Mouse (Mus musculus): ENCODE measurements around the gene Ing1. TPM values are rescaled to one million over a fixed set of nuclear protein-coding genes. Genes with fewer than 3 reads are reported as not detected.
A peak's percentile ranks its signal among the peaks of the same experiment; 100 is the strongest.

Ing1 gene
- polyA plus RNA-seq, 1 experiment from 2014 or later, result 49.1 TPM

- no peaks in the 10 kb centered on the region for H3K27me3 ChIP-seq (replicated peaks; ENCODE audit: control insufficient read depth, insufficient read depth, low read length)
- H3K9ac ChIP-seq (ENCODE audit: low read length), result no peak overlapping the region
- no peak for DNase-seq (ENCODE audit: low spot score)
- H3K4me3 ChIP-seq (ENCODE audit: low read depth, low read length), result no peak overlapping the region
- no peaks in the 10 kb centered on the region for H3K36me3 ChIP-seq (ENCODE audit: control insufficient read depth, insufficient read depth, low read length)
- H3K4me1 ChIP-seq (ENCODE audit: control insufficient read depth, insufficient read depth, low read length), result no peaks in the 10 kb centered on the region
- H3K9me3 ChIP-seq (replicated peaks; ENCODE audit: control insufficient read depth, low read length), result no peaks in the 10 kb centered on the region
- whole genome bisulfite sequencing, result 93% methylated on average over 4 of the region's 4 CpGs
- no peak for ATAC-seq
- no peak overlapping the region for H3K4me2 ChIP-seq (ENCODE audit: low read length)
- H3K27ac ChIP-seq (ENCODE audit: low read depth, low read length), result no peak overlapping the region
Measured at GRCm38 (mm10) chr8:11591837-11592236, 36.5 kb downstream of the Ing1 start.

- 51% methylated on average over 13 of the region's 13 CpGs for whole genome bisulfite sequencing
- Histone ChIP-seq H3K4me3 (ENCODE audit: low read depth, low read length) (no peak overlapping the region), H3K27me3 (replicated peaks; ENCODE audit: control insufficient read depth, insufficient read depth, low read length) (no peaks in the 10 kb centered on the region), H3K27ac (ENCODE audit: low read depth, low read length) (no peak overlapping the region), H3K4me2 (ENCODE audit: low read length) (no peak overlapping the region), H3K9ac (ENCODE audit: low read length) (no peak overlapping the region), H3K36me3 (ENCODE audit: control insufficient read depth, insufficient read depth, low read length) (no peaks in the 10 kb centered on the region), H3K9me3 (replicated peaks; ENCODE audit: control insufficient read depth, low read length) (no peaks in the 10 kb centered on the region), H3K4me1 (ENCODE audit: control insufficient read depth, insufficient read depth, low read length) (no peaks in the 10 kb centered on the region)
- DNase-seq (ENCODE audit: low spot score), result no peak
- no peak for ATAC-seq
Measured at GRCm38 (mm10) chr8:11592296-11592695, 36.9 kb downstream of the Ing1 start.

GRCm38 (mm10) chr8:11593222-11593884 lies 38.0 kb downstream of the Ing1 start:
- no peak overlapping the region for H3K4me3 ChIP-seq (ENCODE audit: low read depth, low read length)
- H3K9ac ChIP-seq (ENCODE audit: low read length), result no peak overlapping the region
- DNase-seq (ENCODE audit: low spot score) (no peak), ATAC-seq (no peak)
- H3K27me3 ChIP-seq (replicated peaks; ENCODE audit: control insufficient read depth, insufficient read depth, low read length), result no peaks in the 10 kb centered on the region
- H3K4me1 ChIP-seq (ENCODE audit: control insufficient read depth, insufficient read depth, low read length), result no peaks in the 10 kb centered on the region
- H3K4me2 ChIP-seq (ENCODE audit: low read length), result no peak overlapping the region
- 81% methylated on average over 12 of the region's 12 CpGs for WGBS
- no peaks in the 10 kb centered on the region for H3K36me3 ChIP-seq (ENCODE audit: control insufficient read depth, insufficient read depth, low read length)
- H3K9me3 ChIP-seq (replicated peaks; ENCODE audit: control insufficient read depth, low read length), result no peaks in the 10 kb centered on the region
- no peak overlapping the region for H3K27ac ChIP-seq (ENCODE audit: low read depth, low read length)

DNA sequence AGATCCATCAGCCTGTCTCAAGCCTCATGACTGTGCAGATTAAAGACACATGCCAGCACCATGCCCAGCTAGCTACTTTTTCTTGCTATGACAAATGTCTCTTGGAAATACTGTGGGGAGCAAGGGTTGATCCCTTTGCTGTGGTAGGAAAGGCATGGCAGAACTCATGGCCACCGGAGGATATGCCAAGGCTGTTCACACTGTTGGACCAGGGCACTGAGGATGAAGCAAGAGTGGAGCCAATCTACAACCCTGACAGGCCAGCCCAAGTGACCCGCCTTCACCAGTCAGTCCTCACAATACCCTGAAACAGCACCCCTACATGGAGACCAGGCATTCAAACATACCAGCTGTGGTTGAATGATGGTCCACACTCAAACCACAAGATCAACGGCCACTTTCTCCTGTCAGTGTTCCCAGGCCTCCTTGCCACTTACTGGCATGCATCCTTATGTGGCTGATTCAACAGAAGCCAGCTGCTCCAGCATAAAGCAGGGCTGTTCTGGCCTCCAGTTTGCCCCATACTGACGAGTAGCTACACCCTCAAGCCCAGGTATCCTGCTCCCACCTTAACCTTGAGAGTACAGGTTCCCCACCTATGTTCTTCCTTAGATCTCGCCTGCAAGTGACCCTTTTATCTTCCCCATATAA lies 45.1 kb downstream of the Ing1 start:
- H3K4me2 ChIP-seq (ENCODE audit: low read length), result no peak overlapping the region
- WGBS, result 79% methylated on average over 5 of the region's 5 CpGs
- no peaks in the 10 kb centered on the region for H3K27me3 ChIP-seq (replicated peaks; ENCODE audit: control insufficient read depth, insufficient read depth, low read length)
- no peaks in the 10 kb centered on the region for H3K4me1 ChIP-seq (ENCODE audit: control insufficient read depth, insufficient read depth, low read length)
- ATAC-seq, result no peak
- H3K36me3 ChIP-seq (ENCODE audit: control insufficient read depth, insufficient read depth, low read length), result peaks cover 4% of the 10 kb centered on the region
- no peak overlapping the region for H3K27ac ChIP-seq (ENCODE audit: low read depth, low read length)
- no peak for DNase-seq (ENCODE audit: low spot score)
- H3K4me3 ChIP-seq (ENCODE audit: low read depth, low read length), result no peak overlapping the region
- no peak overlapping the region for H3K9ac ChIP-seq (ENCODE audit: low read length)
- H3K9me3 ChIP-seq (replicated peaks; ENCODE audit: control insufficient read depth, low read length), result no peaks in the 10 kb centered on the region

DNA sequence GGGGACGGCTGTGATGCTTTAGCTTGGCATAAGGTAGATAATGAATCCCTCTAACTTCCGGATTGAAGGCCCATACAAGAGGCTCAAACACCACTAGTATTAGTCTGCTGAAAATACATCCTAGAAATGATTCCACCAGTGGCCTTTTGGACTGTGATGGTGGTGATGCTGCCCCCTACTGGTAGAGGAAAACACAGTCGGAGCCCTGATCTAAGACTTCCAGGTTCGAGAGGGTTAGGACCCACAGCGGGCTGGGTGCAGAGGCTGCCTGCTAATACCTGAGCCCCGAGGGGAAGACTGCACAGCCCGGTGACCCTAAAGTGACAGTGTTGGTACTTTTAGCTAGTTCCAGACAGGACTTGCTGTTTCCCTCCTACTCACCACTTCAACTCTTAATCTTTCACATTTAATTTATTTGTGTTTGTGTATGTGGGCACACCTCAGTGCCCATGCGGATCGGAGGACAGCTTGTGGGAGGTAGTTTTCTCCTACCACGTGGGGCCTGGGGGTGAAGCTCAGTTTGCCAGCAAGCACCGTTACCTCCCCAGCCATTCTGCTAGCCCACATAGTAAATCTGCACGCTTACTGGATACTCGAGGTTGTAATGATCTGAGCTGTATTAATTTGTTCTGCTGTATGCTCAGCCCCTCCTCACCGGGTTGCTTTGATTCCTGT lies 46.8 kb downstream of the Ing1 start:
- Histone ChIP-seq H3K27ac (ENCODE audit: low read depth, low read length) (no peak overlapping the region), H3K4me2 (ENCODE audit: low read length) (no peak overlapping the region), H3K4me3 (ENCODE audit: low read depth, low read length) (no peak overlapping the region), H3K36me3 (ENCODE audit: control insufficient read depth, insufficient read depth, low read length) (peaks cover 7% of the 10 kb centered on the region), H3K4me1 (ENCODE audit: control insufficient read depth, insufficient read depth, low read length) (no peaks in the 10 kb centered on the region), H3K9ac (ENCODE audit: low read length) (no peak overlapping the region), H3K27me3 (replicated peaks; ENCODE audit: control insufficient read depth, insufficient read depth, low read length) (no peaks in the 10 kb centered on the region), H3K9me3 (replicated peaks; ENCODE audit: control insufficient read depth, low read length) (no peaks in the 10 kb centered on the region)
- WGBS, result 46% methylated on average over 14 of the region's 14 CpGs
- 0 out of 2 replicates have a peak, but pooled peaks have one; percentile 55 for ATAC-seq
- DNase-seq (ENCODE audit: low spot score), result peak; percentile 77

GRCm38 (mm10) chr8:11608848-11609247 lies 53.5 kb downstream of the Ing1 start:
- H3K4me2 ChIP-seq (ENCODE audit: low read length), result no peak overlapping the region
- peaks cover 59% of the 10 kb centered on the region for H3K36me3 ChIP-seq (ENCODE audit: control insufficient read depth, insufficient read depth, low read length)
- WGBS, result 98% methylated on average over 9 of the region's 9 CpGs
- ATAC-seq (no peak), DNase-seq (ENCODE audit: low spot score) (no peak)
- H3K27me3 ChIP-seq (replicated peaks; ENCODE audit: control insufficient read depth, insufficient read depth, low read length), result no peaks in the 10 kb centered on the region
- H3K9me3 ChIP-seq (replicated peaks; ENCODE audit: control insufficient read depth, low read length), result no peaks in the 10 kb centered on the region
- no peaks in the 10 kb centered on the region for H3K4me1 ChIP-seq (ENCODE audit: control insufficient read depth, insufficient read depth, low read length)
- no peak overlapping the region for H3K4me3 ChIP-seq (ENCODE audit: low read depth, low read length)
- no peak overlapping the region for H3K9ac ChIP-seq (ENCODE audit: low read length)
- no peak overlapping the region for H3K27ac ChIP-seq (ENCODE audit: low read depth, low read length)

Other genes with a start within 250 kb of the Ing1 start
- gene Col4a2, start 242.8 kb upstream of the Ing1 start, polyA plus RNA-seq (2014; fragmentation: Nextera tagmentation; extraction: Ambion mirVana), result 19.1 and 27.1 TPM in 2 replicates
- gene Col4a1, start 242.7 kb upstream of the Ing1 start, polyA plus RNA-seq (2014; fragmentation: Nextera tagmentation; extraction: Ambion mirVana), result 77.9 and 91.4 TPM in 2 replicates
- 0.66 and 1.0 TPM in 2 replicates for gene Rab20, start 76.9 kb upstream of the Ing1 start, polyA plus RNA-seq (2014; fragmentation: Nextera tagmentation; extraction: Ambion mirVana)
- gene Naxd, start 58.1 kb upstream of the Ing1 start, polyA plus RNA-seq (2014; fragmentation: Nextera tagmentation; extraction: Ambion mirVana), result 158 and 170 TPM in 2 replicates
- 26.0 and 30.5 TPM in 2 replicates for gene Cars2, start 4.8 kb upstream of the Ing1 start, polyA plus RNA-seq (2014; fragmentation: Nextera tagmentation; extraction: Ambion mirVana)
- 98.8 and 118 TPM in 2 replicates for gene Ankrd10, start 80.2 kb downstream of the Ing1 start, polyA plus RNA-seq (2014; fragmentation: Nextera tagmentation; extraction: Ambion mirVana)
- gene 1700016D06Rik, start 145.5 kb downstream of the Ing1 start, polyA plus RNA-seq (2014; fragmentation: Nextera tagmentation; extraction: Ambion mirVana), result not detected in 2 replicates
- 62.2 and 72.7 TPM in 2 replicates for gene Arhgef7, start 172.2 kb downstream of the Ing1 start, polyA plus RNA-seq (2014; fragmentation: Nextera tagmentation; extraction: Ambion mirVana)